ENCODE assay signal across 9 mouse cellular contexts in the genomic region with DNA sequence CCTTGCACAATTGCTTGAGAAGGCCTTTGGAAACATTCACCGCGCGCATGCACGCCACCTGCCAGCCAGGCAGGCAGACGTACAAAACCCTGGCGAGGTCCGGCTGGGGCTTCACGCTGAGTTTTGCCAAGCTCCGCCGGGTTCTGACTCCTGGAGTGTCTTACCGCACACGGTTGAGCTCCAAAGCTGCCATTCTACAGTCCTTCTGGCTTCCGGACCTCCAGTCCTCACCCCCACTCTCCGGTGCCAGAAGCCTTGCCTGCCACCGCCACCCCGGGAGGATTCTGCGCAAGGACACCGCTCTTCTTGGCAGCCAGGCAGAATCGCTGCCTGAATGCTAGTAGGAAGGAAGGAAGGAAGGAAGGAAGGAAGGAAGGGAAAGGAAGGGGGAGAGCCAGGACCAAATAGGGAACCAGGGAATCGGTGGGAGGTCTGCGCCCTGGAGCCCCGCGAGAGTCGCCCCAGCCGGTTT. TPM values are rescaled to one million over a fixed set of nuclear protein-coding genes. Genes with fewer than 3 reads are reported as not detected.
DNase-seq lines count a peak whose midpoint lies in the region; ATAC-seq and TF ChIP-seq lines count a peak whose summit lies in the region.
"Had no signal": no experiment of that assay in that cellular context is flagged by ENCODE, and none has a peak within 500 bp of the region (broad histone marks: within the 10 kb centered on the region; RNA-seq: fewer than 3 reads in every experiment).

No protein-coding gene starts in this region.

- peak overlapping the region; percentile 8 for H3K4me2 ChIP-seq in hindbrain, embryonic 11.5 days (replicated peaks; ENCODE audit: low read depth, low read length)
- H3K4me2 ChIP-seq in midbrain, postnatal 0 days (ENCODE audit: low read depth, low read length, poor library complexity, severe bottlenecking), result peak overlapping the region; percentile 30

- no peak overlapping the region for H3K27ac ChIP-seq in hindbrain, embryonic 11.5 days (ENCODE audit: low read depth, low read length)
- H3K27ac ChIP-seq in midbrain, postnatal 0 days (ENCODE audit: low read depth, low read length), result peak overlapping the region; percentile 44; the same call in 1 of the 2 replicates

- H3K36me3 ChIP-seq in hindbrain, embryonic 11.5 days (ENCODE audit: control insufficient read depth, insufficient read depth, low read length), result no peaks in the 10 kb centered on the region
- H3K36me3 ChIP-seq in midbrain, postnatal 0 days (ENCODE audit: insufficient read depth, low read length), result no peaks in the 10 kb centered on the region

- H3K4me1 ChIP-seq in hindbrain, embryonic 11.5 days (replicated peaks; ENCODE audit: control insufficient read depth, insufficient read depth, low read length), result peaks cover 12% of the 10 kb centered on the region
- H3K4me1 ChIP-seq in midbrain, postnatal 0 days (ENCODE audit: insufficient read depth, low read length), result peaks cover 8% of the 10 kb centered on the region

- TF ChIP-seq CTCF in midbrain, postnatal 0 days (IDR thresholded peaks at IDR 0.05), result no peak

- no peak overlapping the region for H3K4me3 ChIP-seq in hindbrain, embryonic 11.5 days (ENCODE audit: low read depth, low read length)
- H3K4me3 ChIP-seq in midbrain, postnatal 0 days (ENCODE audit: low read depth, low read length), result peak overlapping the region; percentile 18; the same call in 1 of the 2 replicates

- no peaks in the 10 kb centered on the region for H3K9me3 ChIP-seq in hindbrain, embryonic 11.5 days (ENCODE audit: control insufficient read depth, low read length)
- H3K9me3 ChIP-seq in midbrain, postnatal 0 days (ENCODE audit: low read length), result no peaks in the 10 kb centered on the region

- under 1% methylated on average over 25 of the region's 25 CpGs for WGBS in hindbrain, embryonic 11.5 days
- under 1% methylated on average over 25 of the region's 25 CpGs for WGBS in midbrain, postnatal 0 days

- H3K27me3 ChIP-seq in hindbrain, embryonic 11.5 days (ENCODE audit: control insufficient read depth, insufficient read depth, low read length), result peaks cover 99% of the 10 kb centered on the region
- H3K27me3 ChIP-seq in midbrain, postnatal 0 days (ENCODE audit: insufficient read depth, low read length), result peaks cover 86% of the 10 kb centered on the region

- intact Hi-C loops in left cerebral cortex, postnatal 10 days (cut with DNase I), result loop anchor here (5.0 kb wide), 1 partner anchor 130 kb away; no protein-coding TSS in a partner anchor

- H3K9ac ChIP-seq in hindbrain, embryonic 11.5 days (ENCODE audit: low read depth, low read length), result no peak overlapping the region
- no peak overlapping the region for H3K9ac ChIP-seq in midbrain, postnatal 0 days (replicated peaks; ENCODE audit: low read length, poor library complexity, severe bottlenecking)

- DNase-seq in left cerebral cortex, postnatal 10 days (ENCODE audit: extremely low spot score in 1 of 2, low spot score in 2 of 2), result peak; percentile 33 to 56
- DNase-seq in left cerebral cortex, adult 8-10 months (ENCODE audit: low spot score in 2 of 2), result no peak
- DNase-seq in embryo, embryonic 11 days, result peak; percentile 38
- peak; percentile 55 for DNase-seq in hindbrain, embryonic 11.5 days (ENCODE audit: low spot score)
- DNase-seq in midbrain, postnatal 0 days (ENCODE audit: low spot score), result no peak
- DNase-seq in cerebellum, postnatal 36 days, result no peak
- no peak for DNase-seq in testis, postnatal 14 days (ENCODE audit: low spot score)
- DNase-seq in frontal cortex, postnatal 10 days (ENCODE audit: low spot score in 2 of 2), result no peak

- ATAC-seq in hindbrain, embryonic 11.5 days (ENCODE audit: low FRiP score), result no peak
- peak; percentile 38; the same call in 1 of the 2 replicates for ATAC-seq in midbrain, postnatal 0 days (ENCODE audit: low FRiP score)

RNA-seq across cellular contexts. Expression of a gene that starts 3.0 kb away (rescaled TPM):
- total RNA-seq in left cerebral cortex, postnatal 10 days (2021), result 10 to 100 TPM; 24.9 to 29.4 TPM
- total RNA-seq in left cerebral cortex, adult 8-10 months (2022), result 10 to 100 TPM; 22.0 to 24.1 (median 22.8) TPM
- polyA plus RNA-seq in hindbrain, embryonic 11.5 days (2014; fragmentation: Nextera tagmentation; extraction: Ambion mirVana), result 0.76 and 1.2 TPM in 2 replicates
- 36.0 and 58.4 TPM in 2 replicates for total RNA-seq in midbrain, postnatal 0 days (2014; rRNA removed)
- 13.3 and 15.7 TPM in 2 replicates for polyA plus RNA-seq in midbrain, postnatal 0 days (2015; fragmentation: Nextera tagmentation; extraction: Ambion mirVana)
- polyA plus RNA-seq: gonadal fat pad, adult 2 months had no signal

RNA-seq across cellular contexts. Expression of a gene that starts 47.4 kb away (rescaled TPM):
- 100 to 1,000 TPM in 1 of 2 experiments, 10 to 100 TPM in 1; 96.3 to 105 TPM for total RNA-seq in left cerebral cortex, postnatal 10 days (2021)
- total RNA-seq in left cerebral cortex, adult 8-10 months (2022), result 100 to 1,000 TPM in 1 of 4 experiments, 10 to 100 TPM in 3; 91.6 to 102 (median 92.5) TPM
- polyA plus RNA-seq in hindbrain, embryonic 11.5 days (2014; fragmentation: Nextera tagmentation; extraction: Ambion mirVana), result 0.40 and 0.84 TPM in 2 replicates
- total RNA-seq in midbrain, postnatal 0 days (2014; rRNA removed), result 153 and 196 TPM in 2 replicates
- 167 and 180 TPM in 2 replicates for polyA plus RNA-seq in midbrain, postnatal 0 days (2015; fragmentation: Nextera tagmentation; extraction: Ambion mirVana)

Comparison
In these comparisons a context has a peak if more than half of its experiments do, and no peak if none do; other contexts are left out.
1. DNase-seq: peak in left cerebral cortex, postnatal 10 days (2 of 2), embryo, embryonic 11 days (single experiment) and hindbrain, embryonic 11.5 days (single experiment); none in left cerebral cortex, adult 8-10 months (0 of 2), midbrain, postnatal 0 days (single experiment), cerebellum, postnatal 36 days (0 of 2), testis, postnatal 14 days (single experiment) and frontal cortex, postnatal 10 days (0 of 2).